Mouse (Mus musculus): Measurements from ENCODE around the gene Wdr1. TPM values are rescaled to one million over a fixed set of nuclear protein-coding genes. Genes with fewer than 3 reads are reported as not detected.
"Not testable (repeated sequence)": the region's sequence is repeated elsewhere in the genome, so short reads cannot be mapped to it uniquely, and the experiment has no call there.

Gene Wdr1
- 173 and 176 TPM in 2 replicates for polyA plus RNA-seq (2015; fragmentation: Nextera tagmentation; extraction: Ambion mirVana)

GRCm38 (mm10) chr5:38563121-38563520, at the start of gene Wdr1:
Gene Wdr1, minus strand, starts transcription at chr5:38563221.
- H3K36me3 ChIP-seq (ENCODE audit: control insufficient read depth, insufficient read depth), result peaks cover 15% of the 10 kb centered on the region; the same call in 1 of the 2 replicates
- H3K9ac ChIP-seq (ENCODE audit: low read depth, low read length), result peak within 1 kb of the TSS; percentile 97
- peak within 1 kb of the TSS; percentile 83 for H3K4me2 ChIP-seq (replicated peaks; ENCODE audit: low read depth)
- 67% methylated on average over 2 of the region's 2 CpGs for WGBS
- no peak for ATAC-seq
- H3K4me3 ChIP-seq (ENCODE audit: low read depth, low read length), result peak within 1 kb of the TSS; percentile 98
- no peak for TF ChIP-seq CTCF (IDR thresholded peaks at IDR 0.05; ENCODE audit: low read depth)
- H3K27me3 ChIP-seq (replicated peaks; ENCODE audit: control insufficient read depth, insufficient read depth, low read length), result no peaks in the 10 kb centered on the region
- 0 out of 2 replicates have a peak, but pooled peaks cover 2% of the 10 kb centered on the region for H3K4me1 ChIP-seq (replicated peaks; ENCODE audit: control insufficient read depth, insufficient read depth, low read length)
- no peaks in the 10 kb centered on the region for H3K9me3 ChIP-seq (ENCODE audit: control insufficient read depth)
- H3K27ac ChIP-seq (ENCODE audit: low read depth, low read length), result peak within 1 kb of the TSS; percentile 98

GRCm38 (mm10) chr5:38611118-38611517, 48.1 kb upstream of the Wdr1 start:
- Histone ChIP-seq H3K4me2 (replicated peaks; ENCODE audit: low read depth) (no peak overlapping the region), H3K36me3 (ENCODE audit: control insufficient read depth, insufficient read depth) (no peaks in the 10 kb centered on the region), H3K9me3 (ENCODE audit: control insufficient read depth) (no peaks in the 10 kb centered on the region), H3K9ac (ENCODE audit: low read depth, low read length) (no peak overlapping the region), H3K4me1 (replicated peaks; ENCODE audit: control insufficient read depth, insufficient read depth, low read length) (no peaks in the 10 kb centered on the region), H3K27ac (ENCODE audit: low read depth, low read length) (no peak overlapping the region), H3K27me3 (replicated peaks; ENCODE audit: control insufficient read depth, insufficient read depth, low read length) (no peaks in the 10 kb centered on the region), H3K4me3 (ENCODE audit: low read depth, low read length) (no peak overlapping the region)
- TF ChIP-seq CTCF (IDR thresholded peaks at IDR 0.05; ENCODE audit: low read depth), result no peak
- 89% methylated on average over 3 of the region's 3 CpGs for WGBS
- no peak for ATAC-seq

- not testable (repeated sequence) for H3K4me1 ChIP-seq (replicated peaks; ENCODE audit: control insufficient read depth, insufficient read depth, low read length); H3K36me3 ChIP-seq (ENCODE audit: control insufficient read depth, insufficient read depth); H3K9me3 ChIP-seq (ENCODE audit: control insufficient read depth); H3K4me2 ChIP-seq (replicated peaks; ENCODE audit: low read depth); H3K4me3 ChIP-seq (ENCODE audit: low read depth, low read length); H3K9ac ChIP-seq (ENCODE audit: low read depth, low read length); ATAC-seq; H3K27ac ChIP-seq (ENCODE audit: low read depth, low read length); H3K27me3 ChIP-seq (replicated peaks; ENCODE audit: control insufficient read depth, insufficient read depth, low read length)
- 81% methylated on average over 4 of the region's 4 CpGs for WGBS
These were observed 45.2 kb upstream of the Wdr1 start for GRCm38 (mm10) chr5:38608219-38608618.

- ATAC-seq, result no peak
- TF ChIP-seq CTCF (IDR thresholded peaks at IDR 0.05; ENCODE audit: low read depth), result peak; percentile 32
- Histone ChIP-seq H3K36me3 (ENCODE audit: control insufficient read depth, insufficient read depth) (no peaks in the 10 kb centered on the region), H3K9me3 (ENCODE audit: control insufficient read depth) (no peaks in the 10 kb centered on the region), H3K4me1 (replicated peaks; ENCODE audit: control insufficient read depth, insufficient read depth, low read length) (no peaks in the 10 kb centered on the region), H3K9ac (ENCODE audit: low read depth, low read length) (no peak overlapping the region), H3K4me2 (replicated peaks; ENCODE audit: low read depth) (peak overlapping the region; percentile 44), H3K27me3 (replicated peaks; ENCODE audit: control insufficient read depth, insufficient read depth, low read length) (no peaks in the 10 kb centered on the region), H3K27ac (ENCODE audit: low read depth, low read length) (no peak overlapping the region), H3K4me3 (ENCODE audit: low read depth, low read length) (no peak overlapping the region)
- 58% methylated on average over 11 of the region's 11 CpGs for WGBS
These were observed 35.8 kb upstream of the Wdr1 start for GRCm38 (mm10) chr5:38598647-38599304.

- no peak overlapping the region for H3K27ac ChIP-seq (ENCODE audit: low read depth, low read length)
- ATAC-seq, result no peak
- no peak for TF ChIP-seq CTCF (IDR thresholded peaks at IDR 0.05; ENCODE audit: low read depth)
- no peak overlapping the region for H3K4me3 ChIP-seq (ENCODE audit: low read depth, low read length)
- H3K4me2 ChIP-seq (replicated peaks; ENCODE audit: low read depth), result no peak overlapping the region
- H3K27me3 ChIP-seq (replicated peaks; ENCODE audit: control insufficient read depth, insufficient read depth, low read length), result no peaks in the 10 kb centered on the region
- no peak overlapping the region for H3K9ac ChIP-seq (ENCODE audit: low read depth, low read length)
- H3K4me1 ChIP-seq (replicated peaks; ENCODE audit: control insufficient read depth, insufficient read depth, low read length), result no peaks in the 10 kb centered on the region
- WGBS, result 41% methylated on average over 9 of the region's 9 CpGs
- no peaks in the 10 kb centered on the region for H3K9me3 ChIP-seq (ENCODE audit: control insufficient read depth)
- H3K36me3 ChIP-seq (ENCODE audit: control insufficient read depth, insufficient read depth), result no peaks in the 10 kb centered on the region
These were observed 25.9 kb upstream of the Wdr1 start for GRCm38 (mm10) chr5:38588924-38589323.

- no peak overlapping the region for H3K27ac ChIP-seq (ENCODE audit: low read depth, low read length)
- H3K4me2 ChIP-seq (replicated peaks; ENCODE audit: low read depth), result no peak overlapping the region
- no peaks in the 10 kb centered on the region for H3K9me3 ChIP-seq (ENCODE audit: control insufficient read depth)
- no peaks in the 10 kb centered on the region for H3K27me3 ChIP-seq (replicated peaks; ENCODE audit: control insufficient read depth, insufficient read depth, low read length)
- no peak overlapping the region for H3K4me3 ChIP-seq (ENCODE audit: low read depth, low read length)
- H3K36me3 ChIP-seq (ENCODE audit: control insufficient read depth, insufficient read depth), result no peaks in the 10 kb centered on the region
- no peaks in the 10 kb centered on the region for H3K4me1 ChIP-seq (replicated peaks; ENCODE audit: control insufficient read depth, insufficient read depth, low read length)
- peak; percentile 49 for TF ChIP-seq CTCF (IDR thresholded peaks at IDR 0.05; ENCODE audit: low read depth)
- 85% methylated on average over 2 of the region's 2 CpGs for WGBS
- ATAC-seq, result no peak
- H3K9ac ChIP-seq (ENCODE audit: low read depth, low read length), result no peak overlapping the region
These were observed 22.4 kb upstream of the Wdr1 start for GRCm38 (mm10) chr5:38585450-38585849.
